Mouse (Mus musculus) liver, embryonic 14.5 days (tissue): ENCODE data around the gene Prtg.

Experiments
- CTCF ChIP-seq: IDR thresholded peaks from 2 replicates; pipeline ENCODE4 v1.5.1; 2016; ENCODE audit warnings: antibody characterized with exemption, low read depth, control low read depth
- EP300 ChIP-seq: IDR thresholded peaks from 2 replicates; pipeline ENCODE4 v1.6.1; 2016; ENCODE audit warnings: antibody characterized with exemption, low read depth

- no peak for TF ChIP-seq CTCF
- no peak for TF ChIP-seq EP300
Observed at GRCm38 (mm10) chr9:72923068-72923467, 116.4 kb downstream of the Prtg start.
